In genomic region chr2:158652985-158653384, GRCm38 (mm10) we compare ENCODE assay signal across 8 mouse cellular contexts. TPM values are rescaled to one million over a fixed set of nuclear protein-coding genes. Genes with fewer than 3 reads are reported as not detected.
DNase-seq lines count a peak whose midpoint lies in the region; ATAC-seq and TF ChIP-seq lines count a peak whose summit lies in the region.
"Had no signal": no experiment of that assay in that cellular context is flagged by ENCODE, and none has a peak within 500 bp of the region (broad histone marks: within the 10 kb centered on the region; RNA-seq: fewer than 3 reads in every experiment).

No protein-coding gene starts in this region.

- H3K4me1 ChIP-seq in midbrain, embryonic 11.5 days (ENCODE audit: control insufficient read depth, insufficient read depth, low read length), result no peaks in the 10 kb centered on the region

- H3K9me3 ChIP-seq in midbrain, embryonic 11.5 days (ENCODE audit: control insufficient read depth, low read length), result no peaks in the 10 kb centered on the region

- WGBS in midbrain, embryonic 11.5 days, result 7% methylated on average over 4 of the region's 4 CpGs

- DNase-seq in T-cell, adult 2 months (ENCODE audit: low spot score), result peak; percentile 71
- peak; percentile 39 for DNase-seq in cerebellum, adult 9-11 months
- DNase-seq in frontal cortex, adult 2 months (ENCODE audit: extremely low spot score in 1 of 2, low spot score in 1 of 2), result peak; percentile 69 to 94
- DNase-seq in induced T-regulatory cell, adult 2 months (ENCODE audit: low read depth), result peak; percentile 90
- peak; percentile 80 to 86 for DNase-seq in left cerebral cortex, adult 2 months (ENCODE audit: extremely low spot score in 1 of 2, low spot score in 2 of 2)
- peak; percentile 96 for DNase-seq in midbrain, embryonic 11.5 days (ENCODE audit: low spot score, missing footprints)
- peak; percentile 75 to 81 for DNase-seq in right cerebral cortex, postnatal 36 days (ENCODE audit: low spot score in 2 of 2)

- no peaks in the 10 kb centered on the region for H3K27me3 ChIP-seq in midbrain, embryonic 11.5 days (ENCODE audit: control insufficient read depth, insufficient read depth, low read length)

- H3K36me3 ChIP-seq in midbrain, embryonic 11.5 days (ENCODE audit: control insufficient read depth, insufficient read depth, low read length), result no peaks in the 10 kb centered on the region

- no peak overlapping the region for H3K9ac ChIP-seq in midbrain, embryonic 11.5 days (ENCODE audit: low read length)

- H3K4me3 ChIP-seq in left cerebral cortex, adult 2 months, result no peak overlapping the region
- H3K4me3 ChIP-seq in midbrain, embryonic 11.5 days (ENCODE audit: low read depth, low read length), result no peak overlapping the region

- H3K27ac ChIP-seq in left cerebral cortex, adult 2 months, result no peak overlapping the region
- H3K27ac ChIP-seq in midbrain, embryonic 11.5 days (ENCODE audit: low read depth, low read length), result no peak overlapping the region

- TF ChIP-seq CTCF in left cerebral cortex, adult 2 months (IDR thresholded peaks at IDR 0.05), result peak; percentile 95

- intact Hi-C loops in left cerebral cortex, adult 2 months (cut with DNase I), result loop anchor here (1.0 kb wide), 1 partner anchor 92 kb away; no protein-coding TSS in a partner anchor

- ATAC-seq in midbrain, embryonic 11.5 days (ENCODE audit: low FRiP score), result peak; percentile 63; the same call in 1 of the 2 replicates

- H3K4me2 ChIP-seq in midbrain, embryonic 11.5 days, result no peak overlapping the region

RNA-seq across cellular contexts. Expression of gene Ppp1r16b, which starts 12.2 kb away (rescaled TPM):
- polyA plus RNA-seq in frontal cortex, adult 2 months (2012; rRNA removed), result 38.4 and 43.2 TPM in 2 replicates
- 100 to 1,000 TPM; 135 to 138 TPM for total RNA-seq in left cerebral cortex, adult 2 months (2021)
- polyA plus RNA-seq in midbrain, embryonic 11.5 days (2014; fragmentation: Nextera tagmentation; extraction: Ambion mirVana), result 3.2 and 3.3 TPM in 2 replicates

RNA-seq across cellular contexts. Expression of gene Actr5, which starts 28.3 kb away (rescaled TPM):
- polyA plus RNA-seq in frontal cortex, adult 2 months (2012; rRNA removed), result 10.0 and 10.9 TPM in 2 replicates
- total RNA-seq in left cerebral cortex, adult 2 months (2021), result 10 to 100 TPM; 11.0 to 12.4 TPM
- polyA plus RNA-seq in midbrain, embryonic 11.5 days (2014; fragmentation: Nextera tagmentation; extraction: Ambion mirVana), result 15.3 and 16.0 TPM in 2 replicates

RNA-seq across cellular contexts. Expression of gene Slc32a1, which starts 42.4 kb away (rescaled TPM):
- polyA plus RNA-seq in frontal cortex, adult 2 months (2012; rRNA removed), result 157 and 175 TPM in 2 replicates
- 10 to 100 TPM; 83.5 to 97.2 TPM for total RNA-seq in left cerebral cortex, adult 2 months (2021)
- polyA plus RNA-seq in midbrain, embryonic 11.5 days (2014; fragmentation: Nextera tagmentation; extraction: Ambion mirVana), result 1.9 and 2.3 TPM in 2 replicates
- polyA plus RNA-seq: liver, embryonic 16.5 days had no signal

Comparison
In these comparisons a context has a peak if more than half of its experiments do, and no peak if none do; other contexts are left out.
1. DNase-seq: peak in every context shown above with its lines; median percentile 96 in midbrain, embryonic 11.5 days; 90 in induced T-regulatory cell, adult 2 months; 83 in left cerebral cortex, adult 2 months; 82 in frontal cortex, adult 2 months; 78 in right cerebral cortex, postnatal 36 days; 71 in T-cell, adult 2 months; 39 in cerebellum, adult 9-11 months.
2. RNA of gene Slc32a1, which starts 42.4 kb away (polyA plus RNA-seq): 157 to 175 TPM in frontal cortex, adult 2 months; 1.9 to 2.3 TPM in midbrain, embryonic 11.5 days; every median in the first group is over 10 times any median in the second.